Mouse (Mus musculus): Measurements from ENCODE around the gene Gm10309.

DNA sequence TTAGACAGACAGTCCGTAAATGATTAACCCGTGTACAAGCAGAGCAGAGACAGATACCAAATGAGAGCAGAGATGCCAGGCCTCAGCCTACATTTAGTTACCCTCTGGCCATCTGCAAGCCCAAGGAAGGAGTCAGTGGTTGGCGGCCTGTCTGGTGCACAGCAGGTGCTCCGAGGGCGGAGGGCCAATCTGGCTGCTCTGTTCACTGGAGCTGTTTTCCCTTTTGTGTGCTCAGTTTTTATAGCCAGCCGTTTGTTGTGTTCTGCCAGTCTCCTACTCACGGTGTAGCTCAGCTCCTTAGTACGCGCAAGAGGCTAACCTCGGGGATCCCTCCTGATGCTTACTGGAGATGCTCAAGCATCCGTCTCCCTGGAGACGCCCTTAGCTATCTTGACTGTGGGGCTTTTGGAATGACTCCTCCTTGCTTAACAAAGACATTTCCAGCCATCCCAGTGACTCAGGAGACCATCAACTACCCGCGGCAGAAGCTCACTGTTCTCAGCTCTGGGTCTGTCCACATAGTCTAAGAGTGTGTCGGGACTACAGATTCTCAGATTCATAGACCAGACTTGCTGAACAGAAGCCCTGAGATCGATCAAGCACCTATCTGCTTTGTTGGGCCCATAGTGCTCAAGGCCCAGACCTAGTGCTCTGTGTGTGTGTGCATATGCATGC, 40.2 kb downstream of the Gm10309 start:
- TF ChIP-seq CTCF (IDR thresholded peaks at IDR 0.05) (no peak), POLR2A (IDR thresholded peaks at IDR 0.05; ENCODE audit: insufficient read depth, low read depth, low read length) (no peak)
